Mouse (Mus musculus) neutrophil, adult 65 days (primary cell): ENCODE data around the gene Olfr766-ps1. TPM values are rescaled to one million over a fixed set of nuclear protein-coding genes. Genes with fewer than 3 reads are reported as not detected.

Source experiments
- total RNA-seq: library from RNA; stranded (reverse); gene quantifications from 2 replicates; pipeline ENCODE4 v1.2.4, GENCODE M21; 2023

Gene Olfr766-ps1
- total RNA-seq = not detected in 2 replicates

GRCm38 (mm10) chr10:129068877-129069276 lies at the start of gene Olfr766-ps1:
Olfr766-ps1 (minus strand) TSS chr10:129068977.

GRCm38 (mm10) chr10:129117761-129118160 lies 49.0 kb upstream of the Olfr766-ps1 start, which contains the start of gene Olfr769:
Olfr769 (minus strand) TSS chr10:129117861.

GRCm38 (mm10) chr10:129099275-129099674 lies 30.5 kb upstream of the Olfr766-ps1 start, which contains the start of gene Olfr768:
Olfr768 (minus strand) TSS chr10:129099375.

DNA sequence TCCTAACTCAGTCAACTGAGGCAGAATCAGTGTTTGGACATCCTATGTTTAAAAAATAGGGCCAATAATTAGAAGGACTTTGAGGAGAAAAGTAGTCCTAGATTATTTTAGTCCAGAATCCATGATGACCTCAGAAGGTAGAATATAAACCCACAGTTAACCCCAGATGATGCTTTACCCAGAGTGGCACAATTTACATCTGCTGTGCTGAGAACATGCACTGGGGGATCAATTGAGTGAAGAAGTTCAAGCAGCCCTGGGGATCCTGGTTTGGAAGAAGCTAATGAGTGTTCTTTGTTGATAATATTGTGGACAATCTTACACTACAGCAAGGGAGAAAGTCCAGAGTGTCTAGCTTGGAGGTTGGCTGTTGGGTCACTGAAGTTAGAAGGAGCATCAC lies 14.0 kb upstream of the Olfr766-ps1 start, which contains the start of gene Olfr767:
Olfr767 (minus strand) TSS at position 101 of the 400 bp plus-strand sequence.

GRCm38 (mm10) chr10:129049898-129050297 lies 18.9 kb downstream of the Olfr766-ps1 start, which contains the start of gene Olfr765:
Olfr765 (minus strand) TSS chr10:129049998.

DNA sequence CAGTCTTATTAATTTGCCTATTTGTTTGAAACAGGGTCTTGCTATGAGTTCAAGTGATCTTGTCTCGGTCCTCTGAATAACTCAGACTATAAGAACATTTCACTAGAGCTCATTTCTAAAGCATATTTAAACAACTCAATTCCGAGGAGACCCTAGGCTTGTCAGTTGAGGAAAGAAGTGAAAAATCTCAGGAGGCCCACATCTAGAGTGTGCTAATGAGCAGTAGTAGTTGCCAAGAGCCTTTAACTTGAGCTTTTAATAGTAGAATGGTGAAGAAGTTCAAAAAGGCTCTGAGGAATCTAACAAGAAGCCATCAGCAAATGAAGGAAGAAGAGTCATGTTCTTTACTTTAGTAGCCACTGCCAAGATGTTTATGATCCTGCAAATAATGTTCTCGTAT lies 29.0 kb downstream of the Olfr766-ps1 start, which contains the start of gene Olfr764-ps1:
Olfr764-ps1 (minus strand) TSS at position 101 of the 400 bp plus-strand sequence.

Other genes starting within 250 kb of the Olfr766-ps1 start
- 20.0 and 24.0 TPM in 2 replicates for gene Ormdl2, start 247.3 kb downstream of the Olfr766-ps1 start, total RNA-seq
- 0.09 and 0.16 TPM in 2 replicates for gene Gdf11, start 177.3 kb downstream of the Olfr766-ps1 start, total RNA-seq
- gene Cd63, start 168.0 kb downstream of the Olfr766-ps1 start, total RNA-seq = 149 and 180 TPM in 2 replicates
- gene Rdh5, start 146.1 kb downstream of the Olfr766-ps1 start, total RNA-seq = 3.3 and 5.5 TPM in 2 replicates
- gene Bloc1s1, start 144.9 kb downstream of the Olfr766-ps1 start, total RNA-seq = 81.6 and 81.7 TPM in 2 replicates
- 0.13 TPM in 1 of 2 replicates, not detected in the other for gene Itga7, start 135.2 kb downstream of the Olfr766-ps1 start, total RNA-seq
- gene Mettl7b, start 108.0 kb downstream of the Olfr766-ps1 start, total RNA-seq = not detected in 2 replicates
- not detected in 2 replicates for gene Olfr9, start 79.5 kb downstream of the Olfr766-ps1 start, total RNA-seq
- not detected in 2 replicates for gene Olfr763, start 58.2 kb downstream of the Olfr766-ps1 start, total RNA-seq
- gene Olfr764-ps1, start 29.1 kb downstream of the Olfr766-ps1 start, total RNA-seq = not detected in 2 replicates
- not detected in 2 replicates for gene Olfr765, start 19.0 kb downstream of the Olfr766-ps1 start, total RNA-seq
- gene Olfr767, start 13.9 kb upstream of the Olfr766-ps1 start, total RNA-seq = 0.09 TPM in 1 of 2 replicates, not detected in the other
- gene Olfr768, start 30.4 kb upstream of the Olfr766-ps1 start, total RNA-seq = not detected in 2 replicates
- gene Olfr769, start 48.9 kb upstream of the Olfr766-ps1 start, total RNA-seq = not detected in 2 replicates
- gene Olfr770, start 70.0 kb upstream of the Olfr766-ps1 start, total RNA-seq = not detected in 2 replicates
- not detected in 2 replicates for gene Olfr771, start 95.8 kb upstream of the Olfr766-ps1 start, total RNA-seq
- gene Olfr772, start 108.9 kb upstream of the Olfr766-ps1 start, total RNA-seq = not detected in 2 replicates
- not detected in 2 replicates for gene Olfr773, start 118.4 kb upstream of the Olfr766-ps1 start, total RNA-seq
- not detected in 2 replicates for gene Olfr774, start 167.2 kb upstream of the Olfr766-ps1 start, total RNA-seq
- gene Olfr775, start 179.4 kb upstream of the Olfr766-ps1 start, total RNA-seq = not detected in 2 replicates
- not detected in 2 replicates for gene Olfr776, start 190.2 kb upstream of the Olfr766-ps1 start, total RNA-seq
- not detected in 2 replicates for gene Olfr777, start 202.5 kb upstream of the Olfr766-ps1 start, total RNA-seq
- not detected in 2 replicates for gene Olfr780, start 249.1 kb upstream of the Olfr766-ps1 start, total RNA-seq